Mouse (Mus musculus): ENCODE results near the gene Sertad1.

The Sertad1 gene

GRCm38 (mm10) chr7:27486770-27487697 lies at the start of gene Sertad1:
Gene Sertad1 (plus strand): TSS chr7:27486910.
- peak; percentile 83 for DNase-seq (ENCODE audit: extremely low read depth, low read depth, low spot score)

GRCm38 (mm10) chr7:27437544-27437943 lies 49.2 kb upstream of the Sertad1 start:
- DNase-seq (ENCODE audit: extremely low read depth, low read depth, low spot score), result no peak

GRCm38 (mm10) chr7:27440014-27440413 lies 46.7 kb upstream of the Sertad1 start:
- DNase-seq (ENCODE audit: extremely low read depth, low read depth, low spot score), result no peak

GRCm38 (mm10) chr7:27446051-27446450 lies 40.7 kb upstream of the Sertad1 start:
- DNase-seq (ENCODE audit: extremely low read depth, low read depth, low spot score), result no peak

GRCm38 (mm10) chr7:27446521-27447418 lies 39.9 kb upstream of the Sertad1 start:
- DNase-seq (ENCODE audit: extremely low read depth, low read depth, low spot score), result no peak

- peak; percentile 96 for DNase-seq (ENCODE audit: extremely low read depth, low read depth, low spot score)
Measured at GRCm38 (mm10) chr7:27447419-27448286, 39.1 kb upstream of the Sertad1 start, which contains the start of the genes Sptbn4 and Blvrb. Gene Sptbn4 (minus strand): TSS chr7:27447686. Gene Blvrb (plus strand): TSS chr7:27447978.

GRCm38 (mm10) chr7:27448421-27449206 lies 38.1 kb upstream of the Sertad1 start:
- no peak for DNase-seq (ENCODE audit: extremely low read depth, low read depth, low spot score)

- DNase-seq (ENCODE audit: extremely low read depth, low read depth, low spot score), result no peak
Measured at GRCm38 (mm10) chr7:27449256-27449862, 37.4 kb upstream of the Sertad1 start.

GRCm38 (mm10) chr7:27451359-27451758 lies 35.4 kb upstream of the Sertad1 start:
- no peak for DNase-seq (ENCODE audit: extremely low read depth, low read depth, low spot score)

GRCm38 (mm10) chr7:27452206-27452770 lies 34.4 kb upstream of the Sertad1 start:
- no peak for DNase-seq (ENCODE audit: extremely low read depth, low read depth, low spot score)

- no peak for DNase-seq (ENCODE audit: extremely low read depth, low read depth, low spot score)
Measured at GRCm38 (mm10) chr7:27454461-27455121, 32.1 kb upstream of the Sertad1 start.

GRCm38 (mm10) chr7:27455273-27455672 lies 31.4 kb upstream of the Sertad1 start:
- no peak for DNase-seq (ENCODE audit: extremely low read depth, low read depth, low spot score)

- no peak for DNase-seq (ENCODE audit: extremely low read depth, low read depth, low spot score)
Measured at GRCm38 (mm10) chr7:27458614-27459013, 28.1 kb upstream of the Sertad1 start.

GRCm38 (mm10) chr7:27459640-27460039 lies 27.1 kb upstream of the Sertad1 start:
- DNase-seq (ENCODE audit: extremely low read depth, low read depth, low spot score), result no peak

GRCm38 (mm10) chr7:27460477-27460876 lies 26.2 kb upstream of the Sertad1 start:
- no peak for DNase-seq (ENCODE audit: extremely low read depth, low read depth, low spot score)

GRCm38 (mm10) chr7:27467648-27468047 lies 19.1 kb upstream of the Sertad1 start:
- DNase-seq (ENCODE audit: extremely low read depth, low read depth, low spot score), result no peak

GRCm38 (mm10) chr7:27471390-27472120 lies 15.2 kb upstream of the Sertad1 start:
- no peak for DNase-seq (ENCODE audit: extremely low read depth, low read depth, low spot score)

GRCm38 (mm10) chr7:27472596-27472995 lies 14.1 kb upstream of the Sertad1 start:
- DNase-seq (ENCODE audit: extremely low read depth, low read depth, low spot score), result no peak
